Mouse (Mus musculus) heart, postnatal 36 days (tissue): ENCODE data around the gene Clec4b2. TPM values are rescaled to one million over a fixed set of nuclear protein-coding genes. Genes with fewer than 3 reads are reported as not detected.
"Not testable (repeated sequence)": the region's sequence is repeated elsewhere in the genome, so short reads cannot be mapped to it uniquely, and the experiment has no call there.

Experiments used
- DNase-seq, 2 experiments: peaks; one replicate each; pipeline ENCODE4 v3.0.0; 2021 to 2022
- intact Hi-C: fragments of 180-260 bp; cut with DNase I; formaldehyde crosslinking; loops from one replicate; pipeline ENCODE4 v1.15.1; 2025
- total RNA-seq, 2 experiments: library from RNA; stranded (reverse); gene quantifications; 2 replicates each; pipeline ENCODE4 v1.2.3; 2021

Gene Clec4b2
- total RNA-seq = not detected

DNA sequence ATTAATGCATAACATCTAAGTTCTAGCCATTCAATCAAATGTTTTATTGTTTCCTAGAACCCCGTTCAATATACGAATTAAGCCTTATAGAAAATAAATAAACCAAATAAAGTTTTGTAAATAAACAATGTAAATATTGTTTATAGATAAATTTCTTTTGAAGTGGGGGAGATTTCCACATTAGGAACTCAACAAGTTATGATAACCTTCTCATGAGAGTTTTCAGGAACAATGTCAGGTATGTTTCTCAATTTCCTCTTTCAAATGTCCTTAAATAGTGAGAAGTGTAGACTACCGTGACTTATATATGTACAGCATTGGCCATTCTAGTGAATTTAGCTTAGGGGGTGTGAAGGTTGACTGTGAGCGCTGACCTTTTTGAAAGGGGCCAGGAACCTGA lies at the start of gene Clec4b2:
Gene Clec4b2, plus strand, starts transcription at position 301 of the 400 bp plus-strand sequence.
- DNase-seq = no peak
- intact Hi-C loops = no loop called here

DNA sequence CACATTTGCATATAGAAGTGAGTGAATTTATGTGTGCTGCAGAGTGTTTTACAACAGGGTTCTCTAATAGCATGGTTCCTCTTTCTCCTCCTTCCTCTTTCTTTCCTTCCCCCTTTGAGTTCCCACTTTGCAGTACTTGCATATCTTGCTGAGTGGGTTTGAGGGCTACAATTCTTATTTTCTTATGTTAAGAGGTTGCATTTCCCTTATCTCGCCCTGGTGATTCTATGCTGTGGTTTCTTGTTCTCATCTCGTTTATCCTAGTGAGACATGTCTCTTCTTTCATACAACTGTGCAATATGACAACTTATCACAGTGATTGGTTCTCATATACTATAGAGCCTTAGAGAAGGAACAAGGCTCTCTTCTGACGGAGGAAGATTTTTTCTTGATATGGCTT lies 49.5 kb upstream of the Clec4b2 start:
- no peak for DNase-seq
- intact Hi-C loops = no loop called here

- DNase-seq = no peak
- intact Hi-C loops = no loop called here
These were observed 45.5 kb upstream of the Clec4b2 start for GRCm38 (mm10) chr6:123127173-123127572.

DNA sequence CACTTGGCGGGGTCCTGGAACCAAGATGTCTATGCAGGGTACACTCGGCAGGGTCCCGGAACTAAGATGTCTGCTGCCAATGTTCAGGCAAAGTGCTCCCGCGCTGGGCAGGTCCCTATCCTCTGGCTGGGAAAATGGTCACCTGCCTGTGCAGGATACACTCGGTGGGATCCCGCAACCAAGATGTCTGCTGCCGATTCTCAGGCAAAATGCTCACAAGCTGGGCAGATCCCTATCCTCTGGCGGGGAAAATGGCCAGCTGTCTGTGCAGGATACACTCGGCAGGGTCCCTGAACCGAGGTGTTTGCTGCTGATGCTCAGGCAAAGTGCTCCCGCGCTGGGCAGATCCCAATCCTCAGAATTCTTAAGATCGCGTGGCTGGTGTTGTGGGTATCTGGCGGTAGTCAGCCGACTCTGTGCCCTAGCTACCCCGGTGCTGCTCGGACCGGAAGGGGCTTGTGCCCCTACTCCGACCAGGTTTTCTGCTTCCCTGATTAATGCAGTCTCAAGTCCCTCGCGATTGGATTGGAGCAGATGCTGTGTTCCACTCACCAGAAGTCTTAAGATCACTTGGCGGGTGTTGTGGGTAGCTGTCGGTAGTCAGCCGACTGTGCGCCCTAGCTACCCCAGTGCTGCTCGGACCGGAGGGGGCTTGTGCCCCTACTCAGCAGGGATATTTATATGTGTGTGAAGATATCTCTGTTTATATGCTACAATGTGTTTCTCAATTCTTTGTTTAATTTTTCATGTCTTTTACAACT lies 34.7 kb upstream of the Clec4b2 start:
- DNase-seq, intact Hi-C loops: not testable (repeated sequence)

DNA sequence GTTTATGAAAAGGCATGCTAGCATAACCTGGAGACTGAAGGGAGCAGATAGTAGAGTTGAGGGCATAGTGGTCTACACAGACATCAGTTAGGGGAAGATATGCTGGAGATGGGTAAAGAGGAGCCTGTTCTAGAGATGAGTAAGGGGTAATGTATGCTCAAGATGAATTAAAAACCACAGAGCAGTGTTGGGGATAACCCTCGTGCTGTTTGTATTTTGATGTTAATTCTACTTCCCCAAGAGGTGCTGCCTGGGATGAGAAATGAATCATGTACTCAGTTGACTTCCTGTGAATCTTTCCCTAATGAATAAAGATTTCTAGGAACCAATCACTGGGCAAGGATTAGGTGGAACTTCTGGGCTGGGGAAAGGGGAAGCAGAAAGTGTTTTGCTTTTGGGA lies 2.6 kb upstream of the Clec4b2 start:
- intact Hi-C loops = no loop called here
- DNase-seq = no peak

- DNase-seq = no peak
- intact Hi-C loops = no loop called here
These were observed 1.7 kb upstream of the Clec4b2 start for GRCm38 (mm10) chr6:123171040-123171439.

DNA sequence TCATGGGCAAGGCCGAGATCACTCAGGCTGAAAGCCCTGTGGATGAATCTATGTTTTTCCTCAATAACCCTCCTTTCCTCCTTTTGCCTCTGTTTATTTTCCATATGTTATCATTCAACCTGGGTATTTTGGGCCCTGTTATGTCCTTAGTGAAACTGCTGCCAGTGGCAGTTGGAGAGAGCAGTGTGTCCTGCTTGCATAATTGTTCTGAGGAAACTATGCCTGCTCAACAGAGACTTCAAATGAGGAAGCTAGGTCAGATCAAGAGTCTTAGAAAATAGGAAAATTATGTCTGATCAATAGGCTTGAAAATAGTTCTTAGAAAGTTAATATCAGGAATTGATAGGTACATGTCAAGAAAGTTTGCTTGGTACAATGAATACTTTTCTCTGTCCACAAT lies 2.9 kb downstream of the Clec4b2 start:
- DNase-seq = no peak
- intact Hi-C loops = no loop called here

DNA sequence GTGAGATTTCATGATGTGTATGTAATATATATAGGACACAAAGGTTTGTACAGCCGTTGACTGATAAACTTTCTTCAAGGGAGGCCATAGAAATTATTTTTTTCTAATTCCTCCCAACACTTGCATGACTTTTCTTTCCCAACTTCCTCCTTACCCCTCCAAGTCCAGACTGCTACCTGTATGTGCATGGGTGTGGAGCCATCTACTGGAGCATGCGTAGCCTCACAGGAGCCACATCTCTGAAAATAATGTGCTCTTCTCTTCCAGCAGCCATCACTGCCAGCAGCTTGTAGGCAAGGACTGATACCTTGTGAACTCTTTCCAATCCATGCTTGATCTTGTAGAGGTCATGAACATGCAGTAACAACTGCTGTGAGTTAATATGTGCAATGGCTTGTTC lies 12.2 kb downstream of the Clec4b2 start:
- intact Hi-C loops = loop anchor here (10.0 kb wide), 1 partner anchor 290 kb away; no protein-coding TSS in a partner anchor
- DNase-seq = not testable (repeated sequence)

GRCm38 (mm10) chr6:123207187-123208076 lies 34.7 kb downstream of the Clec4b2 start:
- intact Hi-C loops = no loop called here

DNA sequence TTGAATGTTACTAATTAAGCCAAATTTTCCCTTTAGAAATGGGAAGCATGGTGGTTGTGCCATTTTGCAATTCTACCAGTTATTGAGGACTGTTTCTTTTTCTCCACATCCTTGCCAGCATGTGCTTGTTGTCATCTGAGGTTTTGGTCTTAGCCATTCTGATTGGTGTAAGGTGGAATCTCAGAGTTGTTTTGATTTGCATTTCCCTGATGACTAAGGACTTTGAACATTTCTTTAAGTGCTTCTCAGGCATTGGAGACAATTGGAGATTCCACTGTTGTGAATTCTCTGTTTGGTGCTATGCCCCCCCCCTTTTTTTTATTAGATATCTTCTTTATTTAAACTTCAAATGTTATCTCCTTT lies 35.4 kb downstream of the Clec4b2 start:
- DNase-seq, intact Hi-C loops: not testable (repeated sequence)

More at GRCm38 (mm10) chr6:123207187-123208076, 34.7 kb downstream of the Clec4b2 start:
- no peak for DNase-seq

DNA sequence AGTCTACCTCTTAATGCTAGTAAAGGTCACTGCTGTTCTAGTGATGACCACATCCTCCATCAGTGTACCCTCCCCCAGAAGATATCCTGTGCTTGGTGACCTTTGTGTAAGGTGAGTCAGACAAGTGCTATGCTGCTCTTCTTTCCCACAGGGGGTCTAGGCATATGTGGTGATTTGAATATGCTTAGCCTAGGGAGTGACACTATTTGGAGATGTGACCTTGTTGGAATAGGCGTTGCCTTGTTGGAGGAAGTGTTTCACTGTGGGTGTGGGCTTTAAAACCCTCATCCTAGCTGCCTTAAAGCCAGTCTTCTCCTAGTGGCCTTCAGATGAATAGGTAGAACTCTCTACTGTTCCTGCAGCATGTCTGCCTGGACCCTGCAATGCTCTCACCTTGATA lies 39.0 kb downstream of the Clec4b2 start:
- intact Hi-C loops = no loop called here
- DNase-seq = no peak

DNA sequence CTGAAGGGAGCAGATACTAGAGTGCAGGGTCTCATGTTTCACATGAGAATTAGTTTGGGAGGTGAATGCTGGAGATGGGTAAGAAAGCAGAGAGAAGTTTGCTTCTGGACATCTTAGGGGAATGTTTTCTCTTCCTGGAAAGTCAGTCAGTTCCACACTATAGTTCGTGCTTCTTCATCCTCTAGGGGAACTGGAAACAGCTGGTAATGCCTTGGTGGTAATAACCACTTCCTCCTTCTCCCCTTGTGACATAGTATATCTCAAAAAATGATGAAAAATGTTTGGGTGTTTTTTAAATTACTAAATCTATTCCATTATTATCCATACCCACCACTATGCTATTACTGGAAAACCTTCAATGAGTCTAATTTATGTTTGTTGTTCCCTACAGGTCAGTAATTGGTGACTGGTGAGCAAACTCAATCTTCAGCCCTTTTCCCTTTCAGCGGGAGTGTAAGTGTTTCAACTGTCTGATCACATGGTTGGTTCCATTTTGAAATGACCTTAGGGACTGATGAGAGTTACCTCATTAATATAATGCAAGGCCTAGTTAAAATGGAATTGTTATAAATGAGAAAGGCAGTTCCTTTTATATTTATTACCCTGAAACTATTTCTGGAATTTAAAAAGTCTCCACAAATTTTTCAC lies 55.0 kb downstream of the Clec4b2 start:
- intact Hi-C loops = no loop called here
- DNase-seq = no peak

DNA sequence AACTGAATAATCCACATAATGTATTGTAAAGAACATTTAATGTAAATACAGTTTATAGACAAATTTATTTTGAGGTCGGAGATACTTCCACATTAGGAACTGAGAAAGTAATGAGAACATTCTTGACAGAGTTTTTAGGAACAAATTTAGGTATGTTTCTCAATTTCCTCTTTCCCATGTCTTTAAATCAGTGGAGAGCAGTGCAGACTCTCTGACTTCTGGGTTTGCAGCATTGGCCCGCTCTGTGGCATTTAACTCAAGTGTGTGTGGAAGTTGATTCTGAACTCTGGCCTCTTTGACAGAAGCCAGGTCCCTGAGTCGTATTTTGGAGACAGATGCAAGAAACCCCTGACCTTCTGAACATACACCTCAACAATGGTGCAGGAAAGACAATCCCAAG lies 57.0 kb downstream of the Clec4b2 start, which contains the start of gene Clec4n:
Gene Clec4n, plus strand, starts transcription at position 200 of the 400 bp plus-strand sequence.
- no peak for DNase-seq
- intact Hi-C loops = no loop called here

- no peak for DNase-seq
- intact Hi-C loops = no loop called here
These were observed 58.5 kb downstream of the Clec4b2 start for GRCm38 (mm10) chr6:123231149-123231548.

DNA sequence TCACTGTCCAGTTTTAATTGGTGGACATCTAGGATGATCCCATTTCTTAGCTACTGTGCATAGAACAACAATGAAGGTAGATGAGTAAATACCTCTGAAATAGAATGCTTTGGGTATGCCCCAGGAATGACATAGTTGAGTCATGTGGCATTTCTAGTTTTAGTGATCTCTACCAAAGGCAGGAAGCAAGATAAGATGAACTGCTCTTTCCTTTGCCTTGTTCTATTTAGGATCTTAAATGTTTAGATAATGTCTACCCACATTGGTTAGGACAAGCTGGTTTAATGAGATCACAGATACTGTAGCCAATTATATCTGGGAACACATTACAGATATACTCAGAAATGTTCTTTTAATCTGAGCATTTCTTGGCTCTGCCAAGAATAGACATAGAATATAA lies 64.9 kb downstream of the Clec4b2 start:
- intact Hi-C loops = no loop called here
- no peak for DNase-seq

DNA sequence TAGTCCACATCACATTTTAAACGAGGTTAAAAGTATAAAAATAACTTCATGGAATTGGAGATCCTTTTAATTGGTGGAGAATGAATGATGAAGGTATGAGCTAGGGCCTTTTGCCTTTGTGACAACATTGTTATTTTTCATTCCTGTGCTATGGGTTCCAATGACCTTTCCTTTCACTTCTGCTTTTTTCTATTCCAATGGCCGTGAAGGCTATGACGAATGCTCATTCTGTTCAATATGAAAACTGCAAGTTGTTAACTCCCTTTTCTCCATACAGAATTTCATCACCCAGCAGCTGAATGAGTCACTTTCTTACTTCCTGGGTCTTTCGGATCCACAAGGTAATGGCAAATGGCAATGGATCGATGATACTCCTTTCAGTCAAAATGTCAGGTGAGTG lies 71.5 kb downstream of the Clec4b2 start:
- intact Hi-C loops = no loop called here
- DNase-seq = no peak

- intact Hi-C loops, DNase-seq: not testable (repeated sequence)
These were observed 76.2 kb downstream of the Clec4b2 start for GRCm38 (mm10) chr6:123248862-123249261.

DNA sequence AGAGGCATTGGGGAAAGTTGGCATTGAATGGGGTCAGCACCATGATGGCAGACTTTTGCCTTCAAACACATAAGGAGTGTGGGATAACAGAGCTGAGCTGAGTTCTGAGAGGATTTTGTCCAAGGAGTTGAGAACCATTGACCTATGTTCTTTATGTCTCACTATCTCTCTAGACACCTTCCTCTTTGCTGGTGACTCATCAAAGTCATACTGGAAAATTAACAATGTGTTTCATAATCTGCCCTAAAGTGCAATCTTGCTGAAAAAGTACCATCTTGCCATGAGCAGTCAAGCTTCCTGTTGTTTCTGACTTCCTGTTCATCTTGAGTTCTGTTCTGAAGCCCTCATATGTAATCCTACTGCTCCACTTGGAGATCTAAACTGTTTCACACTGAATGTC lies 80.0 kb downstream of the Clec4b2 start:
- no peak for DNase-seq

More for the DNA sequence above, 80.0 kb downstream of the Clec4b2 start:
- intact Hi-C loops = no loop called here
